Mouse (Mus musculus): ENCODE results near the gene BC030870. TPM values are rescaled to one million over a fixed set of nuclear protein-coding genes. Genes with fewer than 3 reads are reported as not detected.

The BC030870 gene
- polyA plus RNA-seq, 1 experiment from 2014 or later, result not detected

- Histone ChIP-seq H3K4me3 (ENCODE audit: low read depth, low read length) (no peak overlapping the region), H3K9me3 (replicated peaks; ENCODE audit: control insufficient read depth, low read length) (no peaks in the 10 kb centered on the region)
- 94% methylated on average over 4 of the region's 4 CpGs for WGBS
Measured at GRCm38 (mm10) chr8:65067031-65067430, 62.3 kb downstream of the BC030870 start.

GRCm38 (mm10) chr8:65065622-65066021, 63.7 kb downstream of the BC030870 start:
- WGBS, result 91% methylated on average over 3 of the region's 3 CpGs
- no peak for DNase-seq (ENCODE audit: low spot score)
- Histone ChIP-seq H3K4me1 (ENCODE audit: control insufficient read depth, insufficient read depth, low read length) (no peaks in the 10 kb centered on the region), H3K27ac (ENCODE audit: low read depth, low read length) (no peak overlapping the region), H3K9me3 (replicated peaks; ENCODE audit: control insufficient read depth, low read length) (no peaks in the 10 kb centered on the region), H3K27me3 (replicated peaks; ENCODE audit: control insufficient read depth, insufficient read depth, low read length) (no peaks in the 10 kb centered on the region), H3K4me2 (ENCODE audit: low read length) (no peak overlapping the region), H3K36me3 (ENCODE audit: control insufficient read depth, insufficient read depth, low read length) (no peaks in the 10 kb centered on the region), H3K9ac (ENCODE audit: low read length) (no peak overlapping the region), H3K4me3 (ENCODE audit: low read depth, low read length) (no peak overlapping the region)
- no peak for ATAC-seq

More at GRCm38 (mm10) chr8:65067031-65067430, 62.3 kb downstream of the BC030870 start:
- no peaks in the 10 kb centered on the region for H3K4me1 ChIP-seq (ENCODE audit: control insufficient read depth, insufficient read depth, low read length)
- no peak for ATAC-seq
- H3K36me3 ChIP-seq (ENCODE audit: control insufficient read depth, insufficient read depth, low read length), result no peaks in the 10 kb centered on the region
- no peak overlapping the region for H3K4me2 ChIP-seq (ENCODE audit: low read length)
- no peak for DNase-seq (ENCODE audit: low spot score)
- H3K9ac ChIP-seq (ENCODE audit: low read length), result no peak overlapping the region
- H3K27me3 ChIP-seq (replicated peaks; ENCODE audit: control insufficient read depth, insufficient read depth, low read length), result no peaks in the 10 kb centered on the region
- H3K27ac ChIP-seq (ENCODE audit: low read depth, low read length), result no peak overlapping the region

- no peak for ATAC-seq
- Histone ChIP-seq H3K4me3 (ENCODE audit: low read depth, low read length) (no peak overlapping the region), H3K27ac (ENCODE audit: low read depth, low read length) (no peak overlapping the region), H3K9ac (ENCODE audit: low read length) (no peak overlapping the region), H3K9me3 (replicated peaks; ENCODE audit: control insufficient read depth, low read length) (no peaks in the 10 kb centered on the region), H3K36me3 (ENCODE audit: control insufficient read depth, insufficient read depth, low read length) (no peaks in the 10 kb centered on the region), H3K4me1 (ENCODE audit: control insufficient read depth, insufficient read depth, low read length) (no peaks in the 10 kb centered on the region), H3K27me3 (replicated peaks; ENCODE audit: control insufficient read depth, insufficient read depth, low read length) (no peaks in the 10 kb centered on the region), H3K4me2 (ENCODE audit: low read length) (no peak overlapping the region)
- DNase-seq (ENCODE audit: low spot score), result no peak
- WGBS, result 50% methylated on average over 2 of the region's 2 CpGs
Measured at GRCm38 (mm10) chr8:65064071-65064470, 65.3 kb downstream of the BC030870 start.

GRCm38 (mm10) chr8:65062195-65062594, 67.2 kb downstream of the BC030870 start:
- H3K36me3 ChIP-seq (ENCODE audit: control insufficient read depth, insufficient read depth, low read length), result no peaks in the 10 kb centered on the region
- no peaks in the 10 kb centered on the region for H3K4me1 ChIP-seq (ENCODE audit: control insufficient read depth, insufficient read depth, low read length)
- no peaks in the 10 kb centered on the region for H3K27me3 ChIP-seq (replicated peaks; ENCODE audit: control insufficient read depth, insufficient read depth, low read length)
- H3K27ac ChIP-seq (ENCODE audit: low read depth, low read length), result no peak overlapping the region
- no peak for DNase-seq (ENCODE audit: low spot score)
- no peak for ATAC-seq
- no peak overlapping the region for H3K4me3 ChIP-seq (ENCODE audit: low read depth, low read length)
- no peak overlapping the region for H3K4me2 ChIP-seq (ENCODE audit: low read length)
- no peaks in the 10 kb centered on the region for H3K9me3 ChIP-seq (replicated peaks; ENCODE audit: control insufficient read depth, low read length)
- 74% methylated on average over 4 of the region's 4 CpGs for WGBS
- no peak overlapping the region for H3K9ac ChIP-seq (ENCODE audit: low read length)

- no peak overlapping the region for H3K27ac ChIP-seq (ENCODE audit: low read depth, low read length)
- no peaks in the 10 kb centered on the region for H3K9me3 ChIP-seq (replicated peaks; ENCODE audit: control insufficient read depth, low read length)
- no peak overlapping the region for H3K4me3 ChIP-seq (ENCODE audit: low read depth, low read length)
- no peak overlapping the region for H3K4me2 ChIP-seq (ENCODE audit: low read length)
- no peak for DNase-seq (ENCODE audit: low spot score)
- H3K27me3 ChIP-seq (replicated peaks; ENCODE audit: control insufficient read depth, insufficient read depth, low read length), result no peaks in the 10 kb centered on the region
- no peak overlapping the region for H3K9ac ChIP-seq (ENCODE audit: low read length)
- H3K36me3 ChIP-seq (ENCODE audit: control insufficient read depth, insufficient read depth, low read length), result no peaks in the 10 kb centered on the region
- no peak for ATAC-seq
- H3K4me1 ChIP-seq (ENCODE audit: control insufficient read depth, insufficient read depth, low read length), result no peaks in the 10 kb centered on the region
- WGBS, result 93% methylated on average over 4 of the region's 4 CpGs
Measured at GRCm38 (mm10) chr8:65056722-65057121, 72.6 kb downstream of the BC030870 start.

GRCm38 (mm10) chr8:65053968-65054367, 75.4 kb downstream of the BC030870 start:
- Histone ChIP-seq H3K36me3 (ENCODE audit: control insufficient read depth, insufficient read depth, low read length) (no peaks in the 10 kb centered on the region), H3K4me2 (ENCODE audit: low read length) (no peak overlapping the region), H3K9ac (ENCODE audit: low read length) (no peak overlapping the region), H3K27ac (ENCODE audit: low read depth, low read length) (no peak overlapping the region), H3K4me1 (ENCODE audit: control insufficient read depth, insufficient read depth, low read length) (no peaks in the 10 kb centered on the region), H3K4me3 (ENCODE audit: low read depth, low read length) (no peak overlapping the region), H3K27me3 (replicated peaks; ENCODE audit: control insufficient read depth, insufficient read depth, low read length) (no peaks in the 10 kb centered on the region), H3K9me3 (replicated peaks; ENCODE audit: control insufficient read depth, low read length) (no peaks in the 10 kb centered on the region)
- DNase-seq (ENCODE audit: low spot score), result no peak
- 75% methylated on average over 5 of the region's 5 CpGs for WGBS
- ATAC-seq, result no peak

GRCm38 (mm10) chr8:65053554-65053953, 75.8 kb downstream of the BC030870 start:
- Histone ChIP-seq H3K9ac (ENCODE audit: low read length) (no peak overlapping the region), H3K9me3 (replicated peaks; ENCODE audit: control insufficient read depth, low read length) (no peaks in the 10 kb centered on the region), H3K4me3 (ENCODE audit: low read depth, low read length) (no peak overlapping the region), H3K4me2 (ENCODE audit: low read length) (no peak overlapping the region), H3K36me3 (ENCODE audit: control insufficient read depth, insufficient read depth, low read length) (no peaks in the 10 kb centered on the region), H3K4me1 (ENCODE audit: control insufficient read depth, insufficient read depth, low read length) (no peaks in the 10 kb centered on the region), H3K27ac (ENCODE audit: low read depth, low read length) (no peak overlapping the region), H3K27me3 (replicated peaks; ENCODE audit: control insufficient read depth, insufficient read depth, low read length) (no peaks in the 10 kb centered on the region)
- no peak for DNase-seq (ENCODE audit: low spot score)
- no peak for ATAC-seq
- WGBS, result 89% methylated on average over 3 of the region's 3 CpGs

GRCm38 (mm10) chr8:65047801-65048200, 81.6 kb downstream of the BC030870 start:
- Histone ChIP-seq H3K9ac (ENCODE audit: low read length) (no peak overlapping the region), H3K4me2 (ENCODE audit: low read length) (no peak overlapping the region), H3K27me3 (replicated peaks; ENCODE audit: control insufficient read depth, insufficient read depth, low read length) (no peaks in the 10 kb centered on the region), H3K4me3 (ENCODE audit: low read depth, low read length) (no peak overlapping the region), H3K4me1 (ENCODE audit: control insufficient read depth, insufficient read depth, low read length) (no peaks in the 10 kb centered on the region), H3K36me3 (ENCODE audit: control insufficient read depth, insufficient read depth, low read length) (no peaks in the 10 kb centered on the region), H3K27ac (ENCODE audit: low read depth, low read length) (no peak overlapping the region), H3K9me3 (replicated peaks; ENCODE audit: control insufficient read depth, low read length) (no peaks in the 10 kb centered on the region)
- DNase-seq (ENCODE audit: low spot score) (no peak), ATAC-seq (no peak)
- WGBS, result 80% methylated on average over 4 of the region's 4 CpGs

GRCm38 (mm10) chr8:65047193-65047592, 82.2 kb downstream of the BC030870 start:
- no peak overlapping the region for H3K4me3 ChIP-seq (ENCODE audit: low read depth, low read length)
- 98% methylated on average over 4 of the region's 4 CpGs for WGBS
- no peaks in the 10 kb centered on the region for H3K4me1 ChIP-seq (ENCODE audit: control insufficient read depth, insufficient read depth, low read length)
- DNase-seq (ENCODE audit: low spot score) (no peak), ATAC-seq (no peak)
- H3K4me2 ChIP-seq (ENCODE audit: low read length), result no peak overlapping the region
- H3K9me3 ChIP-seq (replicated peaks; ENCODE audit: control insufficient read depth, low read length), result no peaks in the 10 kb centered on the region
- H3K27me3 ChIP-seq (replicated peaks; ENCODE audit: control insufficient read depth, insufficient read depth, low read length), result no peaks in the 10 kb centered on the region
- H3K27ac ChIP-seq (ENCODE audit: low read depth, low read length), result no peak overlapping the region
- no peak overlapping the region for H3K9ac ChIP-seq (ENCODE audit: low read length)
- H3K36me3 ChIP-seq (ENCODE audit: control insufficient read depth, insufficient read depth, low read length), result no peaks in the 10 kb centered on the region

Data from forebrain, embryonic 14.5 days (tissue).